In genomic region chr11:101053974-101054373, GRCm38 (mm10) we compare ENCODE assay signal across 10 mouse cellular contexts. TPM values are rescaled to one million over a fixed set of nuclear protein-coding genes. Genes with fewer than 3 reads are reported as not detected.
A peak's percentile ranks its signal among the peaks of the same experiment; 100 is the strongest.
DNase-seq lines count a peak whose midpoint lies in the region; ATAC-seq and TF ChIP-seq lines count a peak whose summit lies in the region.
"Had no signal": no experiment of that assay in that cellular context is flagged by ENCODE, and none has a peak within 500 bp of the region (broad histone marks: within the 10 kb centered on the region; RNA-seq: fewer than 3 reads in every experiment).

No protein-coding gene starts in this region.

- no peak overlapping the region for H3K4me2 ChIP-seq in hindbrain, embryonic 11.5 days (replicated peaks; ENCODE audit: low read depth, low read length)
- H3K4me2 ChIP-seq in hindbrain, embryonic 14.5 days (replicated peaks): no peak overlapping the region
- H3K4me2 ChIP-seq in midbrain, postnatal 0 days (ENCODE audit: low read depth, low read length, poor library complexity, severe bottlenecking): no peak overlapping the region
- no peak overlapping the region for H3K4me2 ChIP-seq in midbrain, embryonic 13.5 days (replicated peaks)

- H3K9me3 ChIP-seq in hindbrain, embryonic 11.5 days (ENCODE audit: control insufficient read depth, low read length): no peaks in the 10 kb centered on the region
- H3K9me3 ChIP-seq in hindbrain, embryonic 14.5 days (ENCODE audit: control insufficient read depth, low read length): no peaks in the 10 kb centered on the region
- no peaks in the 10 kb centered on the region for H3K9me3 ChIP-seq in midbrain, postnatal 0 days (ENCODE audit: low read length)
- H3K9me3 ChIP-seq in midbrain, embryonic 13.5 days: no peaks in the 10 kb centered on the region; the same call in 1 of the 2 replicates

- H3K27ac ChIP-seq in hindbrain, embryonic 11.5 days (ENCODE audit: low read depth, low read length): no peak overlapping the region
- H3K27ac ChIP-seq in hindbrain, embryonic 14.5 days: no peak overlapping the region
- H3K27ac ChIP-seq in midbrain, postnatal 0 days (ENCODE audit: low read depth, low read length): no peak overlapping the region
- no peak overlapping the region for H3K27ac ChIP-seq in midbrain, embryonic 13.5 days

- 0 out of 2 replicates have a peak, but pooled peaks cover 4% of the 10 kb centered on the region for H3K36me3 ChIP-seq in hindbrain, embryonic 11.5 days (ENCODE audit: control insufficient read depth, insufficient read depth, low read length)
- H3K36me3 ChIP-seq in hindbrain, embryonic 14.5 days (replicated peaks; ENCODE audit: control insufficient read depth, insufficient read depth): peaks cover 95% of the 10 kb centered on the region
- H3K36me3 ChIP-seq in midbrain, postnatal 0 days (ENCODE audit: insufficient read depth, low read length): peaks cover 94% of the 10 kb centered on the region
- peaks cover 94% of the 10 kb centered on the region for H3K36me3 ChIP-seq in midbrain, embryonic 13.5 days

- peak; percentile 25 for DNase-seq in hindbrain, embryonic 11.5 days (ENCODE audit: low spot score)
- DNase-seq in hindbrain, embryonic 14.5 days (ENCODE audit: low spot score): no peak
- DNase-seq in midbrain, postnatal 0 days (ENCODE audit: low spot score): no peak
- peak; percentile 77 for DNase-seq in R1 (ENCODE audit: low read depth, low spot score)
- DNase-seq in retina, postnatal 1 day: peak; percentile 19
- DNase-seq: cerebellum, postnatal 25 days had no signal

- WGBS in hindbrain, embryonic 11.5 days: 92% methylated on average over 1 of the region's 1 CpGs
- WGBS in hindbrain, embryonic 14.5 days: 100% methylated on average over 1 of the region's 1 CpGs
- 100% methylated on average over 1 of the region's 1 CpGs for WGBS in midbrain, postnatal 0 days
- WGBS in midbrain, embryonic 13.5 days: 100% methylated on average over 1 of the region's 1 CpGs

- no peak overlapping the region for H3K9ac ChIP-seq in hindbrain, embryonic 11.5 days (ENCODE audit: low read depth, low read length)
- H3K9ac ChIP-seq in hindbrain, embryonic 14.5 days: no peak overlapping the region
- H3K9ac ChIP-seq in midbrain, postnatal 0 days (replicated peaks; ENCODE audit: low read length, poor library complexity, severe bottlenecking): no peak overlapping the region
- H3K9ac ChIP-seq in midbrain, embryonic 13.5 days (replicated peaks): no peak overlapping the region

- peak; percentile 60 for TF ChIP-seq CTCF in midbrain, postnatal 0 days (IDR thresholded peaks at IDR 0.05)

- H3K4me3 ChIP-seq in hindbrain, embryonic 11.5 days (ENCODE audit: low read depth, low read length): no peak overlapping the region
- H3K4me3 ChIP-seq in hindbrain, embryonic 14.5 days (replicated peaks; ENCODE audit: low read length): no peak overlapping the region
- no peak overlapping the region for H3K4me3 ChIP-seq in midbrain, postnatal 0 days (ENCODE audit: low read depth, low read length)
- no peak overlapping the region for H3K4me3 ChIP-seq in midbrain, embryonic 13.5 days (replicated peaks)

- no peak for ATAC-seq in hindbrain, embryonic 11.5 days (ENCODE audit: low FRiP score)
- no peak for ATAC-seq in hindbrain, embryonic 14.5 days (ENCODE audit: low FRiP score)
- ATAC-seq in midbrain, postnatal 0 days (ENCODE audit: low FRiP score): no peak
- ATAC-seq in midbrain, embryonic 13.5 days: no peak
- ATAC-seq in frontal cortex, adult (ENCODE audit: low TSS enrichment): no peak
- ATAC-seq in activated CD4-positive, CD25-positive, alpha-beta regulatory T cell, adult 4 months: no peak
- ATAC-seq: midbrain, embryonic 16.5 days had no signal

- no peaks in the 10 kb centered on the region for H3K4me1 ChIP-seq in hindbrain, embryonic 11.5 days (replicated peaks; ENCODE audit: control insufficient read depth, insufficient read depth, low read length)
- no peaks in the 10 kb centered on the region for H3K4me1 ChIP-seq in hindbrain, embryonic 14.5 days (replicated peaks; ENCODE audit: control insufficient read depth, insufficient read depth, low read length)
- no peaks in the 10 kb centered on the region for H3K4me1 ChIP-seq in midbrain, postnatal 0 days (ENCODE audit: insufficient read depth, low read length)
- no peaks in the 10 kb centered on the region for H3K4me1 ChIP-seq in midbrain, embryonic 13.5 days (replicated peaks)

- no peaks in the 10 kb centered on the region for H3K27me3 ChIP-seq in hindbrain, embryonic 11.5 days (ENCODE audit: control insufficient read depth, insufficient read depth, low read length)
- no peaks in the 10 kb centered on the region for H3K27me3 ChIP-seq in hindbrain, embryonic 14.5 days (ENCODE audit: control insufficient read depth, insufficient read depth, low read length)
- no peaks in the 10 kb centered on the region for H3K27me3 ChIP-seq in midbrain, postnatal 0 days (ENCODE audit: insufficient read depth, low read length)
- H3K27me3 ChIP-seq in midbrain, embryonic 13.5 days: no peaks in the 10 kb centered on the region

RNA-seq across cellular contexts. Expression of gene Naglu, which starts 15.8 kb away (rescaled TPM):
- 5.8 and 5.9 TPM in 2 replicates for polyA plus RNA-seq in hindbrain, embryonic 11.5 days (2014; fragmentation: Nextera tagmentation; extraction: Ambion mirVana)
- 10.2 and 11.3 TPM in 2 replicates for polyA plus RNA-seq in hindbrain, embryonic 14.5 days (2014; fragmentation: Nextera tagmentation; extraction: Ambion mirVana)
- 20.9 and 22.2 TPM in 2 replicates for total RNA-seq in midbrain, postnatal 0 days (2014; rRNA removed)
- 16.0 and 16.6 TPM in 2 replicates for polyA plus RNA-seq in midbrain, postnatal 0 days (2015; fragmentation: Nextera tagmentation; extraction: Ambion mirVana)
- 9.7 and 9.9 TPM in 2 replicates for polyA plus RNA-seq in midbrain, embryonic 13.5 days (2015; fragmentation: Nextera tagmentation; extraction: Ambion mirVana)
- polyA plus RNA-seq in activated CD4-positive, CD25-positive, alpha-beta regulatory T cell, adult 4 months (2017; shearing (Covaris generic)): 1 to 10 TPM; 6.8 to 9.0 TPM

RNA-seq across cellular contexts. Expression of gene Hsd17b1, which starts 24.2 kb away (rescaled TPM):
- polyA plus RNA-seq in hindbrain, embryonic 11.5 days (2014; fragmentation: Nextera tagmentation; extraction: Ambion mirVana): not detected in 2 replicates
- 0.31 TPM in 1 of 2 replicates, not detected in the other for polyA plus RNA-seq in hindbrain, embryonic 14.5 days (2014; fragmentation: Nextera tagmentation; extraction: Ambion mirVana)
- 0.27 TPM in 1 of 2 replicates, not detected in the other for total RNA-seq in midbrain, postnatal 0 days (2014; rRNA removed)
- polyA plus RNA-seq in midbrain, postnatal 0 days (2015; fragmentation: Nextera tagmentation; extraction: Ambion mirVana): not detected in 2 replicates
- 0.24 TPM in 1 of 2 replicates, not detected in the other for polyA plus RNA-seq in midbrain, embryonic 13.5 days (2015; fragmentation: Nextera tagmentation; extraction: Ambion mirVana)
- polyA plus RNA-seq in activated CD4-positive, CD25-positive, alpha-beta regulatory T cell, adult 4 months (2017; shearing (Covaris generic)): not detected

RNA-seq across cellular contexts. Expression of gene Coasy, which starts 28.4 kb away (rescaled TPM):
- 50.9 and 51.6 TPM in 2 replicates for polyA plus RNA-seq in hindbrain, embryonic 11.5 days (2014; fragmentation: Nextera tagmentation; extraction: Ambion mirVana)
- polyA plus RNA-seq in hindbrain, embryonic 14.5 days (2014; fragmentation: Nextera tagmentation; extraction: Ambion mirVana): 37.2 and 45.3 TPM in 2 replicates
- 41.8 and 48.7 TPM in 2 replicates for total RNA-seq in midbrain, postnatal 0 days (2014; rRNA removed)
- 31.5 and 34.1 TPM in 2 replicates for polyA plus RNA-seq in midbrain, postnatal 0 days (2015; fragmentation: Nextera tagmentation; extraction: Ambion mirVana)
- 47.1 and 52.8 TPM in 2 replicates for polyA plus RNA-seq in midbrain, embryonic 13.5 days (2015; fragmentation: Nextera tagmentation; extraction: Ambion mirVana)
- polyA plus RNA-seq in activated CD4-positive, CD25-positive, alpha-beta regulatory T cell, adult 4 months (2017; shearing (Covaris generic)): 10 to 100 TPM; 17.9 to 22.1 TPM

RNA-seq across cellular contexts. Expression of gene Mlx, which starts 33.1 kb away (rescaled TPM):
- 57.1 and 57.3 TPM in 2 replicates for polyA plus RNA-seq in hindbrain, embryonic 11.5 days (2014; fragmentation: Nextera tagmentation; extraction: Ambion mirVana)
- 84.0 and 86.6 TPM in 2 replicates for polyA plus RNA-seq in hindbrain, embryonic 14.5 days (2014; fragmentation: Nextera tagmentation; extraction: Ambion mirVana)
- total RNA-seq in midbrain, postnatal 0 days (2014; rRNA removed): 60.7 and 61.3 TPM in 2 replicates
- 64.1 and 67.8 TPM in 2 replicates for polyA plus RNA-seq in midbrain, postnatal 0 days (2015; fragmentation: Nextera tagmentation; extraction: Ambion mirVana)
- 85.9 and 90.9 TPM in 2 replicates for polyA plus RNA-seq in midbrain, embryonic 13.5 days (2015; fragmentation: Nextera tagmentation; extraction: Ambion mirVana)
- 10 to 100 TPM; 51.8 to 71.5 TPM for polyA plus RNA-seq in activated CD4-positive, CD25-positive, alpha-beta regulatory T cell, adult 4 months (2017; shearing (Covaris generic))

RNA-seq across cellular contexts. Expression of gene Psmc3ip, which starts 41.3 kb away (rescaled TPM):
- polyA plus RNA-seq in hindbrain, embryonic 11.5 days (2014; fragmentation: Nextera tagmentation; extraction: Ambion mirVana): 54.3 and 54.8 TPM in 2 replicates
- 16.4 and 20.7 TPM in 2 replicates for polyA plus RNA-seq in hindbrain, embryonic 14.5 days (2014; fragmentation: Nextera tagmentation; extraction: Ambion mirVana)
- 5.3 and 6.9 TPM in 2 replicates for total RNA-seq in midbrain, postnatal 0 days (2014; rRNA removed)
- polyA plus RNA-seq in midbrain, postnatal 0 days (2015; fragmentation: Nextera tagmentation; extraction: Ambion mirVana): 8.9 and 10.3 TPM in 2 replicates
- 27.9 and 30.8 TPM in 2 replicates for polyA plus RNA-seq in midbrain, embryonic 13.5 days (2015; fragmentation: Nextera tagmentation; extraction: Ambion mirVana)
- 10 to 100 TPM; 12.3 to 13.4 TPM for polyA plus RNA-seq in activated CD4-positive, CD25-positive, alpha-beta regulatory T cell, adult 4 months (2017; shearing (Covaris generic))

Comparison
In these comparisons a context has a peak if more than half of its experiments do, and no peak if none do; other contexts are left out.
1. DNase-seq: peak in hindbrain, embryonic 11.5 days (single experiment), R1 (single experiment) and retina, postnatal 1 day (single experiment); none in hindbrain, embryonic 14.5 days (single experiment) and midbrain, postnatal 0 days (single experiment).